Mouse (Mus musculus) liver, adult (tissue): ENCODE results near the gene Kbtbd8.

Experiments used
- GATA4 ChIP-seq: IDR thresholded peaks from 2 replicates; pipeline ENCODE4 v1.6.1; 2014; ENCODE audit warnings: mild to moderate bottlenecking, low read length; ENCODE audit not compliant: insufficient replicate concordance

The Kbtbd8 gene

DNA sequence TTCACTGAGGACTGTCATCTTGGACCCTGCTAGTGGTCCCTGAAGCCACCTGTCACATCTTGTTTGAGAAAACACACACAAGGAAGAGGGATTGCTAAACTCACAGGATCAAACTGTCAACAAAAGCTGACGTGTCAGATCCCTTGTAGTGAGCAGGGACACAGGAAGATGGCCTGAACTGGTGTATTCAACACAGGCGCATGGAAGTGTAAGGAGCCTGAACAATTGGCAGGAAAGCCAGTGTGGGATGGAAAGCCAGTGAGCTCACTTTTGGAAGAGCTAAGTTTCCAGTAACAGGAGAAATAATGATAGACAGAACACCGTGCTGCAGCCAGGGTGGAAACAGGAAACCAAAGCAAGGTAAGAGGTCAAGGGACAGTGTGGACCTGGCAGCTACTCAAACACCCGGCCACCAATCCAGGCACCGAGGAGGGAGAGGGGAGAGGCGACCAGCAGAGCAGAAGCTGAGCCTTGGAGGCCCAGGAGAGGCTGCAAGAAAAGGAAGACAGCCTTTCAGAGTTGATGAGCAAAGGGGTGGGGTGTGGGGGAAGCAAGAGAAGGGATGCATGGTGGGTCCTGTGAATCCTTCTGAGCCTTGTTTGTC lies 33.0 kb downstream of the Kbtbd8 start:
- no peak for TF ChIP-seq GATA4

DNA sequence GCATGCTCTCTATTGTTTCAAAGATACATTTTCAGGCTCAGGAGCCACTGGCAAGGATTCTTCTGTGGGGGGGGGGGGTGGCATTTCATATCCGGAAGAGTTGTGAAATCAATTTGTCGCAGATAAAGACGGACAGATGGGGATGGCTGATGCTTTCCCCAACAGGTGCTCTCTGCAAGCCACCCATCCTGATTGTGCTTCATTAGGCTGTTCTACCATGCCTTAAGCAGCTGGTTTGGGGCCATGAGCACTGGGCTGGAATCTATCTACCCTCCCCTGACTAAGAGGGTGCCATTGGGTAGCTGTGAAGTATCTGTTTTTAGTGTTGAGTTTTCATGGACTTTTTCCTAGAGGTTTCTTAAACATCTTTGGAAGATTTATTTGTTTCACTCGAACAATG lies 33.8 kb downstream of the Kbtbd8 start:
- TF ChIP-seq GATA4, result no peak

GRCm38 (mm10) chr6:95151563-95151962 lies 34.5 kb downstream of the Kbtbd8 start:
- no peak for TF ChIP-seq GATA4

- no peak for TF ChIP-seq GATA4
Observed at GRCm38 (mm10) chr6:95163965-95164364, 46.9 kb downstream of the Kbtbd8 start.

GRCm38 (mm10) chr6:95165630-95166029 lies 48.6 kb downstream of the Kbtbd8 start:
- TF ChIP-seq GATA4, result no peak

GRCm38 (mm10) chr6:95167668-95168227 lies 50.7 kb downstream of the Kbtbd8 start:
- TF ChIP-seq GATA4, result no peak

DNA sequence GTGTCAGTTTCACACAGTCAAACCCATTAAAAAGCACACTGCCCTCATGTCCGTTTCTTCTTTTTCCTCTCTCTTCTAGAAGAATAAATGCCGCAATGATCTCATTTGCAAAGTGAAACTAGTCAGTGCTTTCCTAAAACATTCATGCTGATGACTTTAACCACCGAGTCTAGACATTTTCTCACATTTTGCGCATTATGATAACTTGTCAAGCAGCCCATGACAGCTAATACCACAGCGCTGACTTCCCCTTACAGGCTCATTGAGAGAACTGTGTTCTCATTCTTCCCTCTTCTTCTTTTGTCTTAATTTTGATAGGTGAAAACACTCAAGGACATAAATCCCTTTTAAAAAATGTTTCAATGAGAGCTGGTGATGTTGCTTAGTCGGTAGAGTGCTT lies 52.4 kb downstream of the Kbtbd8 start:
- no peak for TF ChIP-seq GATA4

GRCm38 (mm10) chr6:95174311-95175143 lies 57.5 kb downstream of the Kbtbd8 start:
- TF ChIP-seq GATA4, result no peak
